Mouse (Mus musculus): ENCODE measurements around the gene Tmem274. TPM values are rescaled to one million over a fixed set of nuclear protein-coding genes. Genes with fewer than 3 reads are reported as not detected.

Gene Tmem274
- not detected in 2 replicates for polyA plus RNA-seq (2021; fragmentation: Nextera tagmentation)
- long read RNA-seq, experiment 1, result 0 reads
- long read RNA-seq, experiment 2, result 0 reads

GRCm38 (mm10) chr4:149477078-149477477 is at the start of gene Tmem274:
TSS of gene Tmem274 (plus strand) at chr4:149477378.

DNA sequence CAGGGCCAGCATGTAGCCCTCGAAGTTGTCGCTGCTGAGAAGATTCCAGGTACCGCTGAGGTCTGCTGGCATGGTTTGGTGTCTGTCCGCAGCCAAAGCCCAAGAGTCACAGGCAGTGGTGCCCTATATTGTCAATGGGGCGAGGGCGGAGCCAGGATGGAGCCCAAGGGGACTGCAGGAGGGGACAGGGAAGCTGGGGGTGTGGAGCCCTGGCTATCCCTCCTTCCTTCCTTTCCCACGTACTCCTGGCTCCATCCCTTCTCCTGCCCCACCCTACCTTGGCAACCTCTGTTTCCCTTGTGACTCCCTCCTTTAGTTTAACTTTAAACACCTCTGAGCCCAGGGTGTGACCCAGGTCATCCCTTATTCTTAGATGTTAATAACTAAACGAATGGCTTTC is 22.3 kb upstream of the Tmem274 start, which contains the start of gene Rbp7:
Gene Rbp7, minus strand, starts transcription at position 100 of the 400 bp plus-strand sequence.

DNA sequence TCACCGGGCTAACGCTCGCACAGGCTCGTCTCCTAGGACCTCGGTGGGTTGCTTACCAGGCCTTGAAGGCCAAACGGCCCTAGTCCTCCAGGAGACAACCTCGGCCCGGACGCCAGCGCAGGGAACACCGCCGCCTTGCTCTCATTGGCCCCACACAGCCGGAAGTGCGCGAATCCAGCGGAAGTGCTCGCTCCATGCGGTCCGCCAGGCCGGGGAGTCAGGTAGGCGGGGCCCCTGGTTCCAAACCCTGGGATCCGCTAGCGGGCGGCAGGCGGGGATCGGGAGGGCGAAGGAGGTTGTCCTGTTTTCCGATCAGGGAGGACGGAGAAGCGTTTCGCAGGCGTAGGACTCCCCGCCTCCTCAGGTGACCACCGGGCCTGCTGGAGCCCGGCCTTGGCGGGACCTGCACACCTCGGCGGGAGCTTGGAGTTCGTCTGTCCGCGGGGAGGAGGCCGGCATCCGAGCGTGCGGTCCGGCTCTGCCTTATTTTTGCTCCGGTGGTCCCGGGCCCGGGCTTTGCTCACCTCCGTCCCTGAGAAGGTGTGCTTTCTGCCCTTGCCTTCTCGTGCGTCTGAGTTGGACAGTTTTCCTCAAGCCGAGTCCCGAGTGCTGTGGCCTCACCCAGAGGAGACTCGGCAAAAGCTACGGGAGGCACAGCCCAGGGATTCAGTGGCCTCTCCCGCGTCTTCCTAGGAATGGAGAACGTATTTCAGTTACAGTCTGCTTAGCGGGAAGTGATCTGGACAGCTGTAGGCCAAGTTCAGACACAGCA is 8.1 kb downstream of the Tmem274 start, which contains the start of the genes Nmnat1 and Lzic:
Gene Nmnat1, minus strand, starts transcription at position 150 of the 772 bp plus-strand sequence.
Gene Lzic, plus strand, starts transcription at position 177 of the 772 bp plus-strand sequence.

GRCm38 (mm10) chr4:149517868-149518340 is 40.7 kb downstream of the Tmem274 start, which contains the start of gene Ctnnbip1:
TSS of gene Ctnnbip1 (plus strand) at chr4:149518236.

Other genes starting within 250 kb of the Tmem274 start
- gene Kif1b, start 169.7 kb upstream of the Tmem274 start, polyA plus RNA-seq (2021; fragmentation: Nextera tagmentation), result 53.2 and 57.3 TPM in 2 replicates
- 22.1 and 25.7 TPM in 2 replicates for gene Ube4b, start 50.6 kb upstream of the Tmem274 start, polyA plus RNA-seq (2021; fragmentation: Nextera tagmentation)
- 0.79 TPM in 1 of 2 replicates, not detected in the other for gene Rbp7, start 22.4 kb upstream of the Tmem274 start, polyA plus RNA-seq (2021; fragmentation: Nextera tagmentation)
- gene Nmnat1, start 7.8 kb downstream of the Tmem274 start, polyA plus RNA-seq (2021; fragmentation: Nextera tagmentation), result 3.3 and 4.4 TPM in 2 replicates
- 18.3 and 22.7 TPM in 2 replicates for gene Lzic, start 7.9 kb downstream of the Tmem274 start, polyA plus RNA-seq (2021; fragmentation: Nextera tagmentation)
- 52.4 and 68.7 TPM in 2 replicates for gene Ctnnbip1, start 40.9 kb downstream of the Tmem274 start, polyA plus RNA-seq (2021; fragmentation: Nextera tagmentation)
- 65.3 and 70.3 TPM in 2 replicates for gene Clstn1, start 109.1 kb downstream of the Tmem274 start, polyA plus RNA-seq (2021; fragmentation: Nextera tagmentation)
- 4.3 and 6.9 TPM in 2 replicates for gene Pik3cd, start 225.2 kb downstream of the Tmem274 start, polyA plus RNA-seq (2021; fragmentation: Nextera tagmentation)